Mouse (Mus musculus) neural tube, embryonic 13.5 days (tissue): ENCODE results near the gene Il33. TPM values are rescaled to one million over a fixed set of nuclear protein-coding genes. Genes with fewer than 3 reads are reported as not detected.

ENCODE experiments used
- ATAC-seq: fragments of 200-750 bp; cut with Nextera tagmentation; 2 replicates; pipeline ENCODE4 v1.8.0; 2017; ENCODE audit warnings: low read depth, mild to moderate bottlenecking, moderate TSS enrichment, moderate library complexity
- H3K27ac ChIP-seq: fragments of 300-500 bp; sonication (generic); replicated peaks from 2 replicates; pipeline ENCODE4 v1.5.1; 2015; ENCODE audit warnings: moderate library complexity, mild to moderate bottlenecking, inconsistent platforms
- H3K27me3 ChIP-seq: fragments of 300-500 bp; sonication (generic); 2 replicates; pipeline ENCODE4 v1.6.1; 2015; ENCODE audit warnings: mild to moderate bottlenecking, inconsistent platforms
- H3K36me3 ChIP-seq: fragments of 300-500 bp; sonication (generic); 2 replicates; pipeline ENCODE4 v1.6.1; 2015; ENCODE audit warnings: mild to moderate bottlenecking, inconsistent platforms
- H3K4me1 ChIP-seq: fragments of 300-500 bp; sonication (generic); replicated peaks from 2 replicates; pipeline ENCODE4 v1.6.1; 2015; ENCODE audit warnings: inconsistent platforms
- H3K4me2 ChIP-seq: fragments of 300-500 bp; sonication (generic); 2 replicates; pipeline ENCODE4 v1.6.1; 2015; ENCODE audit warnings: inconsistent platforms, mild to moderate bottlenecking, moderate library complexity
- H3K4me3 ChIP-seq: fragments of 300-500 bp; sonication (generic); 2 replicates; pipeline ENCODE4 v1.5.1; 2015; ENCODE audit warnings: mild to moderate bottlenecking, inconsistent platforms
- H3K9ac ChIP-seq: fragments of 300-500 bp; sonication (generic); 2 replicates; pipeline ENCODE4 v1.6.1; 2015; ENCODE audit warnings: moderate library complexity, mild to moderate bottlenecking, inconsistent platforms
- H3K9me3 ChIP-seq: fragments of 300-500 bp; sonication (generic); 2 replicates; pipeline ENCODE4 v1.6.1; 2016; ENCODE audit warnings: inconsistent platforms
- WGBS: fragments of 180-500 bp; shearing (Covaris S2); methylation state at CpG from one replicate; pipeline ENCODE4 v1.1.7; 2015; 5-methylcytosine and 5-hydroxymethylcytosine counted together
- polyA plus RNA-seq: library from polyadenylated mRNA; unstranded; fragments of >200 nt; fragmentation: Nextera tagmentation; extraction: Ambion mirVana; gene quantifications from 2 replicates; pipeline ENCODE4 v1.2.1, GENCODE M21; 2015

Gene Il33
- polyA plus RNA-seq, 1 experiment from 2014 or later: 2.2 TPM

- Histone ChIP-seq H3K9me3 (peaks cover 8% of the 10 kb centered on the region; the same call in 1 of the 2 replicates), H3K4me3 (no peak overlapping the region), H3K4me2 (no peak overlapping the region), H3K4me1 (no peaks in the 10 kb centered on the region), H3K27ac (no peak overlapping the region), H3K27me3 (no peaks in the 10 kb centered on the region), H3K9ac (no peak overlapping the region), H3K36me3 (no peaks in the 10 kb centered on the region)
- WGBS: 91% methylated on average over 3 of the region's 3 CpGs
- ATAC-seq: no peak
These were observed 43.0 kb downstream of the Il33 start for GRCm38 (mm10) chr19:29967960-29968359.

GRCm38 (mm10) chr19:29973396-29973795, 48.5 kb downstream of the Il33 start:
- no peak for ATAC-seq
- 72% methylated on average over 5 of the region's 5 CpGs for WGBS
- H3K36me3 ChIP-seq: no peaks in the 10 kb centered on the region
- no peaks in the 10 kb centered on the region for H3K27me3 ChIP-seq
- H3K27ac ChIP-seq: no peak overlapping the region
- no peaks in the 10 kb centered on the region for H3K9me3 ChIP-seq
- no peak overlapping the region for H3K4me3 ChIP-seq
- no peaks in the 10 kb centered on the region for H3K4me1 ChIP-seq
- no peak overlapping the region for H3K9ac ChIP-seq
- H3K4me2 ChIP-seq: no peak overlapping the region

- no peak overlapping the region for H3K27ac ChIP-seq
- no peaks in the 10 kb centered on the region for H3K36me3 ChIP-seq
- H3K9ac ChIP-seq: no peak overlapping the region
- WGBS: 66% methylated on average over 2 of the region's 2 CpGs
- H3K9me3 ChIP-seq: no peaks in the 10 kb centered on the region
- ATAC-seq: no peak
- H3K27me3 ChIP-seq: no peaks in the 10 kb centered on the region
- H3K4me2 ChIP-seq: no peak overlapping the region
- H3K4me1 ChIP-seq: no peaks in the 10 kb centered on the region
- H3K4me3 ChIP-seq: no peak overlapping the region
These were observed 53.9 kb downstream of the Il33 start for GRCm38 (mm10) chr19:29978847-29979246.

GRCm38 (mm10) chr19:29979452-29980089, 54.7 kb downstream of the Il33 start:
- no peak overlapping the region for H3K9ac ChIP-seq
- 81% methylated on average over 8 of the region's 8 CpGs for WGBS
- no peak overlapping the region for H3K4me3 ChIP-seq
- H3K9me3 ChIP-seq: no peaks in the 10 kb centered on the region
- H3K36me3 ChIP-seq: no peaks in the 10 kb centered on the region
- no peaks in the 10 kb centered on the region for H3K27me3 ChIP-seq
- no peak overlapping the region for H3K4me2 ChIP-seq
- no peak overlapping the region for H3K27ac ChIP-seq
- no peaks in the 10 kb centered on the region for H3K4me1 ChIP-seq
- ATAC-seq: no peak

GRCm38 (mm10) chr19:29984208-29985005, 59.5 kb downstream of the Il33 start:
- Histone ChIP-seq H3K27ac (no peak overlapping the region), H3K9me3 (no peaks in the 10 kb centered on the region), H3K4me3 (no peak overlapping the region), H3K9ac (no peak overlapping the region), H3K4me1 (no peaks in the 10 kb centered on the region), H3K27me3 (no peaks in the 10 kb centered on the region), H3K4me2 (no peak overlapping the region), H3K36me3 (no peaks in the 10 kb centered on the region)
- WGBS: 75% methylated on average over 16 of the region's 16 CpGs
- ATAC-seq: no peak

- H3K4me1 ChIP-seq: no peaks in the 10 kb centered on the region
- no peaks in the 10 kb centered on the region for H3K36me3 ChIP-seq
- no peak overlapping the region for H3K27ac ChIP-seq
- no peak for ATAC-seq
- no peaks in the 10 kb centered on the region for H3K27me3 ChIP-seq
- no peak overlapping the region for H3K9ac ChIP-seq
- no peak overlapping the region for H3K4me3 ChIP-seq
- no peak overlapping the region for H3K4me2 ChIP-seq
- 86% methylated on average over 12 of the region's 12 CpGs for WGBS
- no peaks in the 10 kb centered on the region for H3K9me3 ChIP-seq
These were observed 61.7 kb downstream of the Il33 start for GRCm38 (mm10) chr19:29986464-29987091.

GRCm38 (mm10) chr19:30000406-30001365, 75.8 kb downstream of the Il33 start:
- no peaks in the 10 kb centered on the region for H3K27me3 ChIP-seq
- 38% methylated on average over 12 of the region's 12 CpGs for WGBS
- no peaks in the 10 kb centered on the region for H3K36me3 ChIP-seq
- ATAC-seq: peak; percentile 40
- H3K4me3 ChIP-seq: no peak overlapping the region
- H3K4me1 ChIP-seq: peaks cover 6% of the 10 kb centered on the region; the same call in 1 of the 2 replicates
- no peaks in the 10 kb centered on the region for H3K9me3 ChIP-seq
- H3K9ac ChIP-seq: no peak overlapping the region
- H3K27ac ChIP-seq: no peak overlapping the region
- H3K4me2 ChIP-seq: peak overlapping the region; percentile 20

GRCm38 (mm10) chr19:30001550-30001949, 76.6 kb downstream of the Il33 start:
- H3K36me3 ChIP-seq: no peaks in the 10 kb centered on the region
- H3K4me3 ChIP-seq: no peak overlapping the region
- ATAC-seq: no peak
- no peak overlapping the region for H3K4me2 ChIP-seq
- peaks cover 6% of the 10 kb centered on the region; the same call in 1 of the 2 replicates for H3K4me1 ChIP-seq
- H3K9ac ChIP-seq: no peak overlapping the region
- no peaks in the 10 kb centered on the region for H3K9me3 ChIP-seq
- H3K27ac ChIP-seq: no peak overlapping the region
- 87% methylated on average over 6 of the region's 6 CpGs for WGBS
- H3K27me3 ChIP-seq: no peaks in the 10 kb centered on the region

- Histone ChIP-seq H3K27me3 (no peaks in the 10 kb centered on the region), H3K4me3 (no peak within 1 kb of the TSS), H3K27ac (no peak within 1 kb of the TSS), H3K36me3 (no peaks in the 10 kb centered on the region), H3K4me2 (no peak within 1 kb of the TSS), H3K9me3 (no peaks in the 10 kb centered on the region), H3K4me1 (peaks cover 6% of the 10 kb centered on the region; the same call in 1 of the 2 replicates), H3K9ac (no peak within 1 kb of the TSS)
- no peak for ATAC-seq
- 95% methylated on average over 9 of the region's 9 CpGs for WGBS
These were observed 78.7 kb downstream of the Il33 start, which contains the start of gene Trpd52l3 for GRCm38 (mm10) chr19:30003621-30004020. TSS of gene Trpd52l3 (plus strand) at chr19:30003790.

- Histone ChIP-seq H3K4me1 (no peaks in the 10 kb centered on the region), H3K36me3 (no peaks in the 10 kb centered on the region), H3K27me3 (no peaks in the 10 kb centered on the region), H3K27ac (no peak overlapping the region), H3K4me3 (no peak overlapping the region), H3K9ac (no peak overlapping the region), H3K4me2 (no peak overlapping the region), H3K9me3 (no peaks in the 10 kb centered on the region)
- 77% methylated on average over 3 of the region's 3 CpGs for WGBS
- no peak for ATAC-seq
These were observed 81.5 kb downstream of the Il33 start for GRCm38 (mm10) chr19:30006371-30006770.
